Mouse (Mus musculus) heart, adult 2 months (tissue): ENCODE data around the gene Unc5a. TPM values are rescaled to one million over a fixed set of nuclear protein-coding genes. Genes with fewer than 3 reads are reported as not detected.

Experiments
- DNase-seq, 2 experiments: peaks; one replicate each; pipeline ENCODE4 v3.0.0; 2021
- H3K27ac ChIP-seq: fragments of 200-600 bp; 2 replicates; pipeline ENCODE4 v1.8.1; 2022
- H3K27me3 ChIP-seq: fragments of 200-500 bp; 2 replicates; pipeline ENCODE4 v1.6.1; 2012; ENCODE audit warnings: mild to moderate bottlenecking, low read length, inconsistent platforms, mixed read lengths; ENCODE audit not compliant: control insufficient read depth, insufficient read depth
- H3K36me3 ChIP-seq: fragments of 200-500 bp; 2 replicates; pipeline ENCODE4 v1.6.1; 2012; ENCODE audit warnings: low read length, inconsistent platforms; ENCODE audit not compliant: control insufficient read depth, insufficient read depth
- H3K4me1 ChIP-seq: fragments of 200-500 bp; 2 replicates; pipeline ENCODE4 v1.6.1; 2011; ENCODE audit warnings: low read length; ENCODE audit not compliant: control insufficient read depth, insufficient read depth
- H3K4me3 ChIP-seq: fragments of 200-600 bp; 2 replicates; pipeline ENCODE4 v1.8.1; 2022
- H3K79me2 ChIP-seq: fragments of 200-500 bp; replicated peaks from 2 replicates; pipeline ENCODE4 v1.6.1; 2012; ENCODE audit warnings: mild to moderate bottlenecking, inconsistent platforms, low read length, moderate library complexity, mixed read lengths; ENCODE audit not compliant: control insufficient read depth, insufficient read depth
- H3K9ac ChIP-seq: fragments of 200-500 bp; 2 replicates; pipeline ENCODE4 v1.6.1; 2012; ENCODE audit warnings: low read depth, mild to moderate bottlenecking, control low read depth, inconsistent platforms, low read length, mixed read lengths
- CTCF ChIP-seq: fragments of 200-600 bp; IDR thresholded peaks from 2 replicates; pipeline ENCODE4 v1.8.1; 2022; ENCODE audit warnings: antibody characterized with exemption, mild to moderate bottlenecking, moderate library complexity
- EP300 ChIP-seq: fragments of 200-500 bp; IDR thresholded peaks from 2 replicates; pipeline ENCODE4 v1.6.1; 2011; ENCODE audit warnings: low read depth, low read length, control low read depth; ENCODE audit not compliant: insufficient read depth
- POLR2A ChIP-seq: fragments of 200-500 bp; IDR thresholded peaks from 2 replicates; pipeline ENCODE4 v1.6.1; 2011; ENCODE audit warnings: mild to moderate bottlenecking, low read depth, low read length, control low read depth; ENCODE audit not compliant: insufficient read depth
- WGBS: fragments of 180-500 bp; shearing (Covaris S2); methylation state at CpG from one replicate; pipeline ENCODE4 v1.1.7; 2018; 5-methylcytosine and 5-hydroxymethylcytosine counted together
- intact Hi-C: fragments of 180-260 bp; cut with DNase I; formaldehyde crosslinking; loops from one replicate; pipeline ENCODE4 v1.15.1; 2025
- polyA plus RNA-seq: library from polyadenylated mRNA; depleted of rRNA; stranded (reverse); fragments of >200 nt; gene quantifications from 2 replicates; pipeline ENCODE4 v1.2.3, GENCODE M21; 2012
- total RNA-seq, 2 experiments: library from RNA; stranded (reverse); gene quantifications; 2 replicates each; pipeline ENCODE4 v1.2.3; 2021

Unc5a gene
- total and polyA plus RNA-seq, 3 experiments, result 0.57 to 1.2 (median 0.73) TPM

GRCm38 (mm10) chr13:54959059-54959701 is 10.0 kb downstream of the Unc5a start:
- no peak for TF ChIP-seq CTCF
- TF ChIP-seq POLR2A, result no peak
- TF ChIP-seq EP300, result no peak
- no peak overlapping the region for H3K9ac ChIP-seq
- H3K27ac ChIP-seq, result no peak overlapping the region
- H3K79me2 ChIP-seq, result no peaks in the 10 kb centered on the region
- no peaks in the 10 kb centered on the region for H3K36me3 ChIP-seq
- H3K4me3 ChIP-seq, result no peak overlapping the region
- WGBS, result 58% methylated on average over 15 of the region's 15 CpGs
- H3K4me1 ChIP-seq, result peaks cover 2% of the 10 kb centered on the region; the same call in 1 of the 2 replicates
- intact Hi-C loops, result no loop called here
- DNase-seq, result no peak
- H3K27me3 ChIP-seq, result no peaks in the 10 kb centered on the region

- intact Hi-C loops, result no loop called here
- WGBS, result 69% methylated on average over 6 of the region's 6 CpGs
- Histone ChIP-seq H3K4me1 (peaks cover 2% of the 10 kb centered on the region; the same call in 1 of the 2 replicates), H3K36me3 (no peaks in the 10 kb centered on the region), H3K9ac (no peak overlapping the region), H3K27me3 (no peaks in the 10 kb centered on the region), H3K27ac (no peak overlapping the region), H3K79me2 (no peaks in the 10 kb centered on the region), H3K4me3 (no peak overlapping the region)
- TF ChIP-seq POLR2A, result no peak
- TF ChIP-seq EP300, result no peak
- TF ChIP-seq CTCF, result no peak
- no peak for DNase-seq
These were observed 10.6 kb downstream of the Unc5a start for GRCm38 (mm10) chr13:54959842-54960241.

GRCm38 (mm10) chr13:54960491-54960890 is 11.3 kb downstream of the Unc5a start:
- WGBS, result 52% methylated on average over 3 of the region's 3 CpGs
- H3K27ac ChIP-seq, result no peak overlapping the region
- H3K4me3 ChIP-seq, result no peak overlapping the region
- peaks cover 2% of the 10 kb centered on the region; the same call in 1 of the 2 replicates for H3K4me1 ChIP-seq
- no peak overlapping the region for H3K9ac ChIP-seq
- no peaks in the 10 kb centered on the region for H3K36me3 ChIP-seq
- no peaks in the 10 kb centered on the region for H3K27me3 ChIP-seq
- DNase-seq, result no peak
- intact Hi-C loops, result no loop called here
- no peak for TF ChIP-seq CTCF
- TF ChIP-seq EP300, result no peak
- TF ChIP-seq POLR2A, result no peak
- no peaks in the 10 kb centered on the region for H3K79me2 ChIP-seq

GRCm38 (mm10) chr13:54965256-54965655 is 16.0 kb downstream of the Unc5a start:
- Histone ChIP-seq H3K4me3 (no peak overlapping the region), H3K27me3 (no peaks in the 10 kb centered on the region), H3K4me1 (no peaks in the 10 kb centered on the region), H3K27ac (no peak overlapping the region), H3K9ac (no peak overlapping the region), H3K79me2 (no peaks in the 10 kb centered on the region), H3K36me3 (no peaks in the 10 kb centered on the region)
- DNase-seq, result no peak
- intact Hi-C loops, result no loop called here
- TF ChIP-seq EP300, result no peak
- 89% methylated on average over 6 of the region's 6 CpGs for WGBS

- H3K4me3 ChIP-seq, result no peak overlapping the region
- 75% methylated on average over 11 of the region's 11 CpGs for whole genome bisulfite sequencing
- no peaks in the 10 kb centered on the region for H3K27me3 ChIP-seq
- no peaks in the 10 kb centered on the region for H3K4me1 ChIP-seq
- no peak overlapping the region for H3K9ac ChIP-seq
- no peak for DNase-seq
- no peaks in the 10 kb centered on the region for H3K36me3 ChIP-seq
- no peaks in the 10 kb centered on the region for H3K79me2 ChIP-seq
- TF ChIP-seq EP300 (no peak), POLR2A (no peak), CTCF (no peak)
- no peak overlapping the region for H3K27ac ChIP-seq
- intact Hi-C loops, result no loop called here
These were observed 18.3 kb downstream of the Unc5a start for GRCm38 (mm10) chr13:54967501-54967900.

GRCm38 (mm10) chr13:54968636-54969035 is 19.4 kb downstream of the Unc5a start:
- no peaks in the 10 kb centered on the region for H3K4me1 ChIP-seq
- H3K27ac ChIP-seq, result no peak overlapping the region
- intact Hi-C loops, result no loop called here
- H3K9ac ChIP-seq, result no peak overlapping the region
- H3K36me3 ChIP-seq, result no peaks in the 10 kb centered on the region
- no peak for DNase-seq
- no peak for TF ChIP-seq EP300
- TF ChIP-seq POLR2A, result no peak
- no peak for TF ChIP-seq CTCF
- 57% methylated on average over 5 of the region's 5 CpGs for WGBS
- H3K4me3 ChIP-seq, result no peak overlapping the region
- no peaks in the 10 kb centered on the region for H3K27me3 ChIP-seq
- H3K79me2 ChIP-seq, result no peaks in the 10 kb centered on the region
